Mouse (Mus musculus): ENCODE results near the gene Ints12.

DNA sequence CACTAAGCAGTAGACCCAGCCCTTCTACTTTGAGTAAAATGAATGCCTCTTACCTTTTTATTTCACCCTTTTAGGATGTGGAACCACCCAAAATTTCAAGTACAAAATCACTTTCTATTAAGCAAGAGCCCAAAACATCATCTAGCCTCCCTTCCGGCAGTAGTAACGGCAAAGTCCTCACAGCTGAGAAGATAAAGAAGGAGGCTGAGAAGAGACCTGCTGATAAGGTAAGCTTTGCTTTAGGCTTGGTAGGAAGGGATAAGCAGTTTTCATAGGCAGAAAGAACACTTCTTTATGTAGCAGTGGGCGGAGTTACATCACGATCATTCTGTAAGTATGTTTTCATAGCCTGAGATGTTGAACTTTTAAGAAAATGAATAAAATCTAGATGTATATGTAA, 6.7 kb downstream of the Ints12 start:
- TF ChIP-seq CTCF (IDR thresholded peaks at IDR 0.05; ENCODE audit: low read depth, low read length) (no peak), POLR2A (IDR thresholded peaks at IDR 0.05; ENCODE audit: insufficient read depth, low read length) (no peak), EP300 (IDR thresholded peaks at IDR 0.05; ENCODE audit: insufficient read depth, low read depth, low read length) (no peak)
